Mouse (Mus musculus) MEL (cell line): ENCODE results near the gene Mblac1.

ENCODE experiments used
- CTCF ChIP-seq, 3 experiments: IDR thresholded peaks in 2 of 3; conservative IDR thresholded peaks in 1 of 3; 2 replicates each; pipeline ENCODE4 v1.5.1; 2011 to 2012; ENCODE audit warnings: low read length in 3 of 3, low read depth in 2 of 3, mild to moderate bottlenecking in 2 of 3, improper control_type of control experiment in 1 of 3, inconsistent platforms in 1 of 3, mixed read lengths in 1 of 3, moderate library complexity in 1 of 3; ENCODE audit not compliant: control insufficient read depth in 1 of 3, insufficient read depth in 1 of 3, poor library complexity in 1 of 3, severe bottlenecking in 1 of 3
- E2F4 ChIP-seq: IDR thresholded peaks from 2 replicates; pipeline ENCODE4 v1.6.1; 2011; ENCODE audit warnings: low read depth, low read length, improper control_type of control experiment, borderline replicate concordance
- EP300 ChIP-seq, 2 experiments: IDR thresholded peaks; 2 replicates each; pipeline ENCODE4 v1.6.1; 2011; ENCODE audit warnings: improper control_type of control experiment in 2 of 2, low read length in 2 of 2, low read depth in 1 of 2, mild to moderate bottlenecking in 1 of 2
- HCFC1 ChIP-seq: IDR thresholded peaks from 2 replicates; pipeline ENCODE4 v1.6.1; 2012; ENCODE audit warnings: low read depth, mild to moderate bottlenecking, inconsistent platforms, low read length, improper control_type of control experiment, moderate library complexity
- MAFK ChIP-seq: IDR thresholded peaks from 2 replicates; pipeline ENCODE4 v1.6.1; 2011; ENCODE audit warnings: low read depth, mild to moderate bottlenecking, low read length, improper control_type of control experiment, borderline replicate concordance
- MAX ChIP-seq: IDR thresholded peaks from 2 replicates; pipeline ENCODE4 v1.6.1; 2011; ENCODE audit warnings: low read length, improper control_type of control experiment
- MAZ ChIP-seq: IDR thresholded peaks from 2 replicates; pipeline ENCODE4 v1.6.1; 2012; ENCODE audit warnings: low read depth, mild to moderate bottlenecking, inconsistent platforms, low read length, improper control_type of control experiment
- MYB ChIP-seq: IDR thresholded peaks from 2 replicates; pipeline ENCODE4 v1.6.1; 2011; ENCODE audit warnings: mild to moderate bottlenecking, low read depth, low read length, improper control_type of control experiment
- NRF1 ChIP-seq: IDR thresholded peaks from 2 replicates; pipeline ENCODE4 v1.6.1; 2014; ENCODE audit warnings: low read depth, mild to moderate bottlenecking, inconsistent platforms, low read length, improper control_type of control experiment, moderate library complexity; ENCODE audit not compliant: poor library complexity, insufficient read depth, severe bottlenecking
- POLR2A ChIP-seq, 2 experiments: IDR thresholded peaks; 2 replicates each; pipeline ENCODE4 v1.6.1; 2011 to 2012; ENCODE audit warnings: low read length in 2 of 2, mild to moderate bottlenecking in 2 of 2, control low read depth in 1 of 2, improper control_type of control experiment in 1 of 2, low read depth in 1 of 2, moderate library complexity in 1 of 2; ENCODE audit not compliant: control insufficient read depth in 1 of 2, insufficient read depth in 1 of 2, poor library complexity in 1 of 2
- TBP ChIP-seq: IDR thresholded peaks from 2 replicates; pipeline ENCODE4 v1.8.0; 2011; ENCODE audit warnings: low read depth, low read length, improper control_type of control experiment
- TCF12 ChIP-seq: IDR thresholded peaks from 2 replicates; pipeline ENCODE4 v1.6.1; 2014; ENCODE audit warnings: low read depth, mild to moderate bottlenecking, inconsistent platforms, low read length, improper control_type of control experiment, moderate library complexity
- ZKSCAN1 ChIP-seq: IDR thresholded peaks from 2 replicates; pipeline ENCODE4 v1.6.1; 2012; ENCODE audit warnings: low read depth, mild to moderate bottlenecking, inconsistent platforms, low read length, improper control_type of control experiment, moderate library complexity
- ZMIZ1 ChIP-seq: IDR thresholded peaks from 2 replicates; pipeline ENCODE4 v1.6.1; 2012; ENCODE audit warnings: low read depth, mild to moderate bottlenecking, inconsistent platforms, low read length, improper control_type of control experiment, moderate library complexity

DNA sequence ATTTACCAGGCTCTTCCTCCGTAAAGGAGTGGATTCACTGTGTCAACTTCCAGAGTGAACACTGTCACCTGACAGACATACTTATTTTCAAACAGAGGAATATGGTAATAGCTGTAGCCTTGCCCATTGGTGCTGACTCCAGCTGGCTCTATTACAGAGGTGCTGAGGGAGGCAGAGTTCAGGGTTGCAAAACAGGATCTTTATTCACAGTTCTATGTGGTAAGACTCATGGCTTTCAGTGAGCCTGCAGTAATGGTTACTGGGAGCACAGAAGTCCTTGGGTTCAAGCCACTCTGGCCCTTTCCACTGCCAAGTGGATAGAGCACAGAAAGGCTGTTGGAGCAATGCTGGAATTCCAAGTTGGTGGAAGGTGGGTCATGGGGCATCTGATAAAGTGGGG is 13.1 kb downstream of the Mblac1 start:
- TF ChIP-seq POLR2A (IDR thresholded peaks at IDR 0.05; ENCODE audit: control insufficient read depth in 1 of 2, insufficient read depth in 1 of 2, low read depth in 1 of 2, low read length in 2 of 2, poor library complexity in 1 of 2) (no peak), E2F4 (no peak), CTCF (IDR thresholded peaks at IDR 0.05 in 2 of 3, conservative IDR thresholded peaks at IDR 0.05 in 1 of 3; ENCODE audit: control insufficient read depth in 1 of 3, insufficient read depth in 1 of 3, low read depth in 2 of 3, low read length in 3 of 3, poor library complexity in 1 of 3, severe bottlenecking in 1 of 3) (no peak), TCF12 (no peak), ZKSCAN1 (no peak), NRF1 (no peak), EP300 (IDR thresholded peaks at IDR 0.05; ENCODE audit: low read depth in 1 of 2, low read length in 2 of 2) (no peak), MAFK (no peak), TBP (no peak), MAZ (no peak), MAX (no peak), MYB (no peak), HCFC1 (no peak), ZMIZ1 (no peak)
